In the genomic region with DNA sequence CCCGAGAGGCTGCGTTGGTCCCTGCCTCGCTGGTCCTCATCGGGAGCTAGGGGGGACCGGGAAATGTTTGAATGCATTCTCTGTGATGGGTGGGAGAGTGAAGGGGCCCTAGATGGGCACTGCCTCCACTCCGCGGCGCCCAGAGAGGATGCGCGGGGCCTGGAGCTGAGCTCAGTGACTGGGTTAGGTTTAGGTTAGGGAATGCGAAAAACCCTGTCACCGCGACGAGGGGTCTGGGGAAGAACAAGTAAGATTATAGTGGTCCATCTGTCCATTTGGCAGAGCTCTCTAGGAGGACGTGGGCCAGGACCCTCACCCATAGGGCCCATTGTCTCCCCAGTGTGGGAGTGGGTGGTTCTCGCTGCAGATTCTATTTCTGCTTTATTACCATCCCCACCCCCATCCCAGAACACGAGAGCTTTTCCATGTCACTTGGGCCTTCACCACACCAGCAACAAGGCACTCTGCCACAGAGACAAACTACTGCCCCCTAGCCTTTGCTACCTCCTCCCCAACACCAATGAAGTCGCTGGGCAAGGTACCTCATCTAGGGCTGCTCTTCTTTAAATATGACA, we compare ENCODE assay signal across 9 mouse cellular contexts. TPM values are rescaled to one million over a fixed set of nuclear protein-coding genes. Genes with fewer than 3 reads are reported as not detected.
DNase-seq lines count a peak whose midpoint lies in the region; ATAC-seq lines count a peak whose summit lies in the region.
"Had no signal": no experiment of that assay in that cellular context is flagged by ENCODE, and none has a peak within 500 bp of the region (broad histone marks: within the 10 kb centered on the region; RNA-seq: fewer than 3 reads in every experiment).

No protein-coding gene starts in this region.

- H3K4me3 ChIP-seq in heart, embryonic 16.5 days (ENCODE audit: low read length): peak overlapping the region; percentile 48
- peak overlapping the region; percentile 51 for H3K4me3 ChIP-seq in hindbrain, embryonic 12.5 days
- no peak overlapping the region for H3K4me3 ChIP-seq in liver, embryonic 16.5 days (ENCODE audit: low read depth, low read length)

- H3K4me1 ChIP-seq in heart, embryonic 16.5 days (ENCODE audit: control insufficient read depth, insufficient read depth, low read length): peaks cover 7% of the 10 kb centered on the region
- H3K4me1 ChIP-seq in hindbrain, embryonic 12.5 days: peaks cover 11% of the 10 kb centered on the region
- H3K4me1 ChIP-seq in liver, embryonic 16.5 days (ENCODE audit: control insufficient read depth, low read depth, low read length): no peaks in the 10 kb centered on the region

- DNase-seq in heart, postnatal 14 days: no peak
- peak; percentile 12 for DNase-seq in brain, embryonic 18.5 days (ENCODE audit: low read depth, low spot score)
- DNase-seq in ovary, postnatal 36 days (ENCODE audit: low spot score): no peak
- DNase-seq in T-cell, adult 2 months (ENCODE audit: low spot score): no peak
- DNase-seq in kidney, adult 11 months: no peak

- H3K27ac ChIP-seq in heart, embryonic 16.5 days (ENCODE audit: low read length): no peak overlapping the region
- H3K27ac ChIP-seq in hindbrain, embryonic 12.5 days: peak overlapping the region; percentile 85
- H3K27ac ChIP-seq in liver, embryonic 16.5 days (ENCODE audit: low read length): no peak overlapping the region

- H3K36me3 ChIP-seq in heart, embryonic 16.5 days (ENCODE audit: control insufficient read depth, insufficient read depth): no peaks in the 10 kb centered on the region
- H3K36me3 ChIP-seq in hindbrain, embryonic 12.5 days: no peaks in the 10 kb centered on the region
- no peaks in the 10 kb centered on the region for H3K36me3 ChIP-seq in liver, embryonic 16.5 days (ENCODE audit: control insufficient read depth, insufficient read depth)

- peak overlapping the region; percentile 70 for H3K4me2 ChIP-seq in heart, embryonic 16.5 days (ENCODE audit: low read depth, low read length)
- peak overlapping the region; percentile 81 for H3K4me2 ChIP-seq in hindbrain, embryonic 12.5 days (replicated peaks)
- H3K4me2 ChIP-seq in liver, embryonic 16.5 days (ENCODE audit: low read depth, low read length): peak overlapping the region; percentile 43

- intact Hi-C loops in heart, postnatal 14 days (cut with DNase I): no loop called here

- H3K9ac ChIP-seq in heart, embryonic 16.5 days (ENCODE audit: low read length): no peak overlapping the region
- peak overlapping the region; percentile 65 for H3K9ac ChIP-seq in hindbrain, embryonic 12.5 days
- no peak overlapping the region for H3K9ac ChIP-seq in liver, embryonic 16.5 days (ENCODE audit: low read depth, low read length)

- ATAC-seq in heart, embryonic 16.5 days (replicated peaks; ENCODE audit: extremely low read depth, insufficient read depth, low FRiP score): 0 out of 2 replicates have a peak, but pooled peaks have one; percentile 10
- peak; percentile 78 for ATAC-seq in hindbrain, embryonic 12.5 days (ENCODE audit: low FRiP score)
- ATAC-seq in liver, embryonic 16.5 days (ENCODE audit: low read depth): no peak

- H3K9me3 ChIP-seq in heart, embryonic 16.5 days (replicated peaks; ENCODE audit: control insufficient read depth, low read length): no peaks in the 10 kb centered on the region
- no peaks in the 10 kb centered on the region for H3K9me3 ChIP-seq in hindbrain, embryonic 12.5 days (replicated peaks)
- no peaks in the 10 kb centered on the region for H3K9me3 ChIP-seq in liver, embryonic 16.5 days (replicated peaks; ENCODE audit: control insufficient read depth, low read length)

- under 1% methylated on average over 18 of the region's 18 CpGs for whole genome bisulfite sequencing in heart, embryonic 16.5 days
- 2% methylated on average over 18 of the region's 18 CpGs for WGBS in hindbrain, embryonic 12.5 days
- WGBS in liver, embryonic 16.5 days (ENCODE audit: insufficient replicate concordance): 3% methylated on average over 18 of the region's 18 CpGs

- peaks cover 22% of the 10 kb centered on the region for H3K27me3 ChIP-seq in heart, embryonic 16.5 days (ENCODE audit: control insufficient read depth, insufficient read depth, low read length)
- H3K27me3 ChIP-seq in hindbrain, embryonic 12.5 days: peaks cover 33% of the 10 kb centered on the region
- peaks cover 15% of the 10 kb centered on the region for H3K27me3 ChIP-seq in liver, embryonic 16.5 days (ENCODE audit: control insufficient read depth, insufficient read depth, low read depth, low read length)

RNA-seq across cellular contexts. Expression of a gene that starts 0.4 kb away (rescaled TPM):
- 0.04 and 0.07 TPM in 2 replicates for polyA plus RNA-seq in heart, embryonic 16.5 days (2015; fragmentation: Nextera tagmentation; extraction: Ambion mirVana)
- not detected for total RNA-seq in heart, postnatal 14 days (2021)
- polyA plus RNA-seq in hindbrain, embryonic 12.5 days (2016; fragmentation: Nextera tagmentation; extraction: Ambion mirVana): 11.4 and 12.8 TPM in 2 replicates
- 0.01 TPM in 1 of 2 replicates, not detected in the other for polyA plus RNA-seq in liver, embryonic 16.5 days (2015; fragmentation: Nextera tagmentation; extraction: Ambion mirVana)
- polyA plus RNA-seq: gonadal fat pad, adult 2 months had no signal

RNA-seq across cellular contexts. Expression of a gene that starts 19.1 kb away (rescaled TPM):
- not detected in 2 replicates for polyA plus RNA-seq in heart, embryonic 16.5 days (2015; fragmentation: Nextera tagmentation; extraction: Ambion mirVana)
- total RNA-seq in heart, postnatal 14 days (2021): not detected
- polyA plus RNA-seq in hindbrain, embryonic 12.5 days (2016; fragmentation: Nextera tagmentation; extraction: Ambion mirVana): not detected in 2 replicates
- polyA plus RNA-seq in liver, embryonic 16.5 days (2015; fragmentation: Nextera tagmentation; extraction: Ambion mirVana): not detected in 2 replicates

RNA-seq across cellular contexts. Expression of a gene that starts 44.4 kb away (rescaled TPM):
- not detected in 2 replicates for polyA plus RNA-seq in heart, embryonic 16.5 days (2015; fragmentation: Nextera tagmentation; extraction: Ambion mirVana)
- total RNA-seq in heart, postnatal 14 days (2021): not detected
- polyA plus RNA-seq in hindbrain, embryonic 12.5 days (2016; fragmentation: Nextera tagmentation; extraction: Ambion mirVana): not detected in 2 replicates
- polyA plus RNA-seq in liver, embryonic 16.5 days (2015; fragmentation: Nextera tagmentation; extraction: Ambion mirVana): not detected in 2 replicates
- polyA plus RNA-seq: gonadal fat pad, adult 2 months had no signal

Comparison
In these comparisons a context has a peak if more than half of its experiments do, and no peak if none do; other contexts are left out.
1. RNA of a gene that starts 0.4 kb away (polyA plus RNA-seq): 11.4 to 12.8 TPM in hindbrain, embryonic 12.5 days; 0.04 to 0.07 TPM in heart, embryonic 16.5 days and 0.01 TPM in liver, embryonic 16.5 days; every median in the first group is over 10 times any median in the second.
2. Peak in every context shown above with its lines, with median percentiles within 50 percentile points of each other: H3K4me2 ChIP-seq.